Mouse (Mus musculus) frontal cortex, postnatal 36 days (tissue): ENCODE measurements around the gene Pold1.

ENCODE experiments used
- DNase-seq, 2 experiments: peaks; one replicate each; pipeline ENCODE4 v3.0.0; 2022; ENCODE audit warnings: low spot score in 2 of 2

Gene Pold1

DNA sequence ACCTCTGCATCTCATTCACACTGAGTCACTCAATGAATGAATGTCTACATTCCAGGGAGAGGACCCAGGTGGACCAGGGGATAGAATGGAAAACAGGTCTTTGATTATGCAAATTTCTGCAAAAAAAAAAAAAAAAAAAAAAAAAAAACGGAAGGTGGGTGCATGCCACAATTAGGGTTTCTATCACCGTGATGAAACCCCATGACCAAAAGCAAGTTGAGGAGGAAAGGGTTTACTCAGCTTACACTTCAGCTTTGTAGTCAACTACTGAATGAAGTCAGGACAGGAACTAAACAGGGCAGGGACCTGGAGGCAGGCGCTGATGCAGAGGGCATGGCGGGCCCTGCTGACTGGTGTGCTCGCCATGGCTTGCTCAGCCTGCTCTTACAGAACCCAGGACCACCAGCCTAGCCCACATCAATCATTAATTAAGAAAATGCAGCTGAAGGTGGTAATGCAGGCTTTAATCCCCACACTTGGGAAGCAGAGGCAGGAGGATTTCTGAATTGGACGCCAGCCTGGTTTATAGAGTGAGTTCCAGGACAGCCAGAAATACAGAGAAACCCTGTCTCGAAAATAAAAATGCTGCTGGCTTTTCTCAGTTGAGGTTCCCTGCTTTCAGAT lies 63.0 kb downstream of the Pold1 start:
- DNase-seq, result no peak

DNA sequence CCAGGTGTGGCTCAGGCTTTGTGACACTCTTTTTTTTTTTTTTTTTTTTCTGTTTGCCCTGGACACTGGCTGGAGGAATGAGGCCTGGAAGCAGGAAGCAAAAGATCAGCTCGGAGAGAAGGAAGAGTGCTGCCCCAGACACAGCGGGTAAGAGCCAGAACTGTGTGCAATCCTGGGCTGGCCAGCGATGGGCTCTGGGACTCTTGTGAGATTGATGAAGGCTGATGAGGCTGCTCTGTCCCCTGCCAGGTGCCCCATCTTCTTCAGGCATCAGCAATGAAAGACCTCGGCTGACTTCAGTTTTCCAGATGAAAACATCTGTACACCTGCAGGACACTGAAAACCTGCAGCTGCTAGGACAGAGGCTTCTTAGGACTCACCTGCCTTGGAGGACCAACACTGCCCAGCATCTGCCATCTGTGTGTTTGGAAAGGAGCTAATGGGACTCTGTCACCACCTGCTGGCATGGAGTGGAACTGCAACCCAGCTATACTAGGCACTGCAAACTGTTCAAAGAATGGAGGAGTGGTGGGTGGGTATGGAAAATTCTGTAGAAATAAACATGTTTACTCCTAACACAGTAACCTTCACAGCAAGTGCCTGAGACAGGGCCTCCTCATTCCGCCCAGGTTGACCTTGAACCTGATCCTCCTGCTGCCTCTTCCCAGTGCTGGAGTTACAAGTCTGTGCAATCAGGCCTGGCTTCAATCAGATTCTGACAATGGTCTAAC lies 63.6 kb downstream of the Pold1 start:
- DNase-seq, result peak; percentile 87 to 88

DNA sequence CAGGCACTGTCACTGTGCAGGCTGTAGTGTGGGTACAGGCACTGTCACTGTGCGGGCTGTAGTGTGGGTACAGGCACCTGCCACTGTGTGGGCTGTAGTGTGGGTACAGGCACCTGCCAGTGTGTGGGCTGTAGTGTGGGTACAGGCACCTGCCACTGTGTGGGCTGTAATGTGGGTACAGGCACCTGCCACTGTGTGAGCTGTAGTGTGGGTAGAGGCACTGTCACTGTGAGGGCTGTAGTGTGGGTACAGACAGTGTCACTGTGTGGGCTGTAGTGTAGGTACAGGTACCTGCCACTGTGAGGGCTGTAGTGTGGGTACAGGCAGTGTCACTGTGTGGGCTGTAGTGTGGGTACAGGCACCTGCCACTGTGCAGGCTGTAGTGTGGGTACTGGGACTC lies 64.5 kb downstream of the Pold1 start:
- no peak for DNase-seq

DNA sequence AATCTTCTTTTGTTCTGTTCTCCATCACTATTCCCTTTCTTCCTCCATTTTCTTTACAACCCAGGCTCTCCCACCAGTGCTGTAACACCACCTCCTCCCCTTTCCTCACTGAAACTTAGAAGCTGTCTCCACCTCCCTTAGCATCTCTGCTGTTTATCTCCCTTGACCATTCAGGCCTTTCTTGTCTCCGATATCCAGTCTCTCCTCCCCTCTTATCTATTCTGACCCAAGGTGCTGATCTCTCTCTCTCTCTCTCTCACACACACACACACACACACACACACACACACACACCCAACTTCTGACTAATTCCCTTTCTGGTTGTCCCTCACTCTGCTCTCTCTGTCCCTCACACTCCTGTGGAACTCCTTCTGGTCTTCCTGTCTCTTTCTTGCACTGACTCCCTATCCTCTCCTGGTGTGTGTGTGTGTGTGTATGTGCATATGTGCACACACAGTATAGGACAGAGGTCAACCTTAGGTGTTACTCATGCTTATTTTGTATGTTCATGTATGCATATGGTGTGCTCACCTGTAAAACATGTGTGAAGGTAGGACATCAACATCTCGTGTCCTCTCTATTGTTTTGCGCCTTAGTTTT lies 65.7 kb downstream of the Pold1 start:
- no peak for DNase-seq
